Mouse (Mus musculus): ENCODE data around the gene Smoc2. TPM values are rescaled to one million over a fixed set of nuclear protein-coding genes. Genes with fewer than 3 reads are reported as not detected.
A peak's percentile ranks its signal among the peaks of the same experiment; 100 is the strongest.

The Smoc2 gene
- polyA plus RNA-seq, 1 experiment: 33.4 TPM

GRCm38 (mm10) chr17:14277310-14277709 is 2.0 kb upstream of the Smoc2 start:
- Histone ChIP-seq H3K4me3 (ENCODE audit: insufficient read depth, low read depth, low read length) (no peak overlapping the region), H3K36me3 (ENCODE audit: control insufficient read depth, insufficient read depth, low read length) (no peaks in the 10 kb centered on the region), H3K4me1 (ENCODE audit: control insufficient read depth, insufficient read depth, low read length) (no peaks in the 10 kb centered on the region), H3K27ac (ENCODE audit: insufficient read depth, low read depth, low read length) (no peak overlapping the region), H3K27me3 (replicated peaks; ENCODE audit: control insufficient read depth, insufficient read depth, low read length) (no peaks in the 10 kb centered on the region)
- no peak for DNase-seq
- no peak for TF ChIP-seq POLR2A (IDR thresholded peaks at IDR 0.05; ENCODE audit: low read depth, low read length)
- no peak for TF ChIP-seq CTCF (conservative IDR thresholded peaks at IDR 0.05; ENCODE audit: insufficient read depth, insufficient read length, low read depth, low read length)
- WGBS: 74% methylated on average over 7 of the region's 7 CpGs

- WGBS: 2% methylated on average over 10 of the region's 10 CpGs
- H3K4me3 ChIP-seq (ENCODE audit: insufficient read depth, low read depth, low read length): peak overlapping the region; percentile 32
- no peak for DNase-seq
Measured at GRCm38 (mm10) chr17:14279966-14280300, 627 bp downstream of the Smoc2 start.

GRCm38 (mm10) chr17:14280425-14280833 is 1.1 kb downstream of the Smoc2 start:
- WGBS: under 1% methylated on average over 31 of the region's 31 CpGs
- Histone ChIP-seq H3K4me3 (ENCODE audit: insufficient read depth, low read depth, low read length) (peak overlapping the region; percentile 28), H3K27me3 (replicated peaks; ENCODE audit: control insufficient read depth, insufficient read depth, low read length) (no peaks in the 10 kb centered on the region), H3K27ac (ENCODE audit: insufficient read depth, low read depth, low read length) (no peak overlapping the region), H3K36me3 (ENCODE audit: control insufficient read depth, insufficient read depth, low read length) (no peaks in the 10 kb centered on the region), H3K4me1 (ENCODE audit: control insufficient read depth, insufficient read depth, low read length) (no peaks in the 10 kb centered on the region)
- TF ChIP-seq CTCF (conservative IDR thresholded peaks at IDR 0.05; ENCODE audit: insufficient read depth, insufficient read length, low read depth, low read length) (no peak), POLR2A (IDR thresholded peaks at IDR 0.05; ENCODE audit: low read depth, low read length) (no peak)
- DNase-seq: no peak

More at GRCm38 (mm10) chr17:14279966-14280300, 627 bp downstream of the Smoc2 start:
- Histone ChIP-seq H3K36me3 (ENCODE audit: control insufficient read depth, insufficient read depth, low read length) (no peaks in the 10 kb centered on the region), H3K27ac (ENCODE audit: insufficient read depth, low read depth, low read length) (no peak overlapping the region), H3K4me1 (ENCODE audit: control insufficient read depth, insufficient read depth, low read length) (no peaks in the 10 kb centered on the region), H3K27me3 (replicated peaks; ENCODE audit: control insufficient read depth, insufficient read depth, low read length) (no peaks in the 10 kb centered on the region)
- TF ChIP-seq POLR2A (IDR thresholded peaks at IDR 0.05; ENCODE audit: low read depth, low read length): no peak
- no peak for TF ChIP-seq CTCF (conservative IDR thresholded peaks at IDR 0.05; ENCODE audit: insufficient read depth, insufficient read length, low read depth, low read length)

GRCm38 (mm10) chr17:14288015-14288616 is 8.8 kb downstream of the Smoc2 start:
- no peaks in the 10 kb centered on the region for H3K4me1 ChIP-seq (ENCODE audit: control insufficient read depth, insufficient read depth, low read length)
- TF ChIP-seq POLR2A (IDR thresholded peaks at IDR 0.05; ENCODE audit: low read depth, low read length) (no peak), CTCF (conservative IDR thresholded peaks at IDR 0.05; ENCODE audit: insufficient read depth, insufficient read length, low read depth, low read length) (peak; percentile 85)
- H3K4me3 ChIP-seq (ENCODE audit: insufficient read depth, low read depth, low read length): no peak overlapping the region
- no peaks in the 10 kb centered on the region for H3K36me3 ChIP-seq (ENCODE audit: control insufficient read depth, insufficient read depth, low read length)
- H3K27me3 ChIP-seq (replicated peaks; ENCODE audit: control insufficient read depth, insufficient read depth, low read length): no peaks in the 10 kb centered on the region
- peak; percentile 71 for DNase-seq
- H3K27ac ChIP-seq (ENCODE audit: insufficient read depth, low read depth, low read length): no peak overlapping the region
- WGBS: 39% methylated on average over 7 of the region's 7 CpGs

GRCm38 (mm10) chr17:14293617-14294016 is 14.3 kb downstream of the Smoc2 start:
- WGBS: 42% methylated on average over 5 of the region's 5 CpGs
- H3K27me3 ChIP-seq (replicated peaks; ENCODE audit: control insufficient read depth, insufficient read depth, low read length): no peaks in the 10 kb centered on the region
- no peaks in the 10 kb centered on the region for H3K36me3 ChIP-seq (ENCODE audit: control insufficient read depth, insufficient read depth, low read length)
- no peak overlapping the region for H3K27ac ChIP-seq (ENCODE audit: insufficient read depth, low read depth, low read length)
- TF ChIP-seq POLR2A (IDR thresholded peaks at IDR 0.05; ENCODE audit: low read depth, low read length) (no peak), CTCF (conservative IDR thresholded peaks at IDR 0.05; ENCODE audit: insufficient read depth, insufficient read length, low read depth, low read length) (no peak)
- no peak overlapping the region for H3K4me3 ChIP-seq (ENCODE audit: insufficient read depth, low read depth, low read length)
- peak; percentile 85 for DNase-seq
- H3K4me1 ChIP-seq (ENCODE audit: control insufficient read depth, insufficient read depth, low read length): 0 out of 2 replicates have a peak, but pooled peaks cover 3% of the 10 kb centered on the region

- H3K4me1 ChIP-seq (ENCODE audit: control insufficient read depth, insufficient read depth, low read length): 0 out of 2 replicates have a peak, but pooled peaks cover 3% of the 10 kb centered on the region
- H3K36me3 ChIP-seq (ENCODE audit: control insufficient read depth, insufficient read depth, low read length): no peaks in the 10 kb centered on the region
- TF ChIP-seq CTCF (conservative IDR thresholded peaks at IDR 0.05; ENCODE audit: insufficient read depth, insufficient read length, low read depth, low read length) (no peak), POLR2A (IDR thresholded peaks at IDR 0.05; ENCODE audit: low read depth, low read length) (no peak)
- H3K27ac ChIP-seq (ENCODE audit: insufficient read depth, low read depth, low read length): no peak overlapping the region
- no peak for DNase-seq
- no peaks in the 10 kb centered on the region for H3K27me3 ChIP-seq (replicated peaks; ENCODE audit: control insufficient read depth, insufficient read depth, low read length)
- WGBS: 91% methylated on average over 3 of the region's 3 CpGs
- no peak overlapping the region for H3K4me3 ChIP-seq (ENCODE audit: insufficient read depth, low read depth, low read length)
Measured at GRCm38 (mm10) chr17:14295146-14295545, 15.8 kb downstream of the Smoc2 start.

GRCm38 (mm10) chr17:14300361-14300760 is 21.1 kb downstream of the Smoc2 start:
- no peak overlapping the region for H3K27ac ChIP-seq (ENCODE audit: insufficient read depth, low read depth, low read length)
- no peak for DNase-seq
- H3K27me3 ChIP-seq (replicated peaks; ENCODE audit: control insufficient read depth, insufficient read depth, low read length): no peaks in the 10 kb centered on the region
- WGBS: 85% methylated on average over 5 of the region's 5 CpGs
- H3K4me3 ChIP-seq (ENCODE audit: insufficient read depth, low read depth, low read length): no peak overlapping the region
- TF ChIP-seq POLR2A (IDR thresholded peaks at IDR 0.05; ENCODE audit: low read depth, low read length) (no peak), CTCF (conservative IDR thresholded peaks at IDR 0.05; ENCODE audit: insufficient read depth, insufficient read length, low read depth, low read length) (no peak)
- no peaks in the 10 kb centered on the region for H3K4me1 ChIP-seq (ENCODE audit: control insufficient read depth, insufficient read depth, low read length)
- H3K36me3 ChIP-seq (ENCODE audit: control insufficient read depth, insufficient read depth, low read length): no peaks in the 10 kb centered on the region
